Mouse (Mus musculus) cerebellum, adult (tissue): ENCODE measurements around the gene Bcl2l11.

ENCODE experiments used
- ATAC-seq: cut with Nextera tagmentation; 2 replicates; pipeline ENCODE4 v1.9.2; 2017; ENCODE audit warnings: mild to moderate bottlenecking, moderate library complexity, mixed read lengths; ENCODE audit not compliant: insufficient number of reproducible peaks, low FRiP score, low TSS enrichment

Bcl2l11 gene

GRCm38 (mm10) chr2:128137480-128138276 is 11.8 kb downstream of the Bcl2l11 start:
- no peak for ATAC-seq

- ATAC-seq, result no peak
Measured at GRCm38 (mm10) chr2:128138924-128139323, 13.1 kb downstream of the Bcl2l11 start.

GRCm38 (mm10) chr2:128139781-128140180 is 13.9 kb downstream of the Bcl2l11 start:
- ATAC-seq, result no peak

GRCm38 (mm10) chr2:128140183-128140582 is 14.3 kb downstream of the Bcl2l11 start:
- no peak for ATAC-seq

- ATAC-seq, result no peak
Measured at GRCm38 (mm10) chr2:128143992-128144391, 18.2 kb downstream of the Bcl2l11 start.

GRCm38 (mm10) chr2:128145433-128145832 is 19.6 kb downstream of the Bcl2l11 start:
- ATAC-seq, result no peak

GRCm38 (mm10) chr2:128149596-128149995 is 23.8 kb downstream of the Bcl2l11 start:
- ATAC-seq, result no peak

GRCm38 (mm10) chr2:128152211-128152610 is 26.4 kb downstream of the Bcl2l11 start:
- no peak for ATAC-seq

- ATAC-seq, result no peak
Measured at GRCm38 (mm10) chr2:128152845-128153550, 27.2 kb downstream of the Bcl2l11 start.

- ATAC-seq, result no peak
Measured at GRCm38 (mm10) chr2:128153551-128153910, 27.7 kb downstream of the Bcl2l11 start.

- no peak for ATAC-seq
Measured at GRCm38 (mm10) chr2:128155412-128156066, 29.7 kb downstream of the Bcl2l11 start.

- ATAC-seq, result no peak
Measured at GRCm38 (mm10) chr2:128156067-128156462, 30.2 kb downstream of the Bcl2l11 start.

- no peak for ATAC-seq
Measured at GRCm38 (mm10) chr2:128156557-128157412, 30.9 kb downstream of the Bcl2l11 start.

GRCm38 (mm10) chr2:128158734-128159410 is 33.0 kb downstream of the Bcl2l11 start:
- no peak for ATAC-seq

GRCm38 (mm10) chr2:128159619-128160125 is 33.8 kb downstream of the Bcl2l11 start:
- no peak for ATAC-seq

GRCm38 (mm10) chr2:128163177-128163576 is 37.3 kb downstream of the Bcl2l11 start:
- no peak for ATAC-seq

GRCm38 (mm10) chr2:128166623-128167423 is 41.0 kb downstream of the Bcl2l11 start:
- ATAC-seq, result no peak

- no peak for ATAC-seq
Measured at GRCm38 (mm10) chr2:128167930-128168329, 42.1 kb downstream of the Bcl2l11 start.

- no peak for ATAC-seq
Measured at GRCm38 (mm10) chr2:128169486-128169885, 43.6 kb downstream of the Bcl2l11 start.
